Mouse (Mus musculus): Measurements from ENCODE around the gene Gpr108. TPM values are rescaled to one million over a fixed set of nuclear protein-coding genes. Genes with fewer than 3 reads are reported as not detected.
A peak's percentile ranks its signal among the peaks of the same experiment; 100 is the strongest.

Gpr108 gene
- 28.8 and 29.7 TPM in 2 replicates for polyA plus RNA-seq (2012; rRNA removed)

DNA sequence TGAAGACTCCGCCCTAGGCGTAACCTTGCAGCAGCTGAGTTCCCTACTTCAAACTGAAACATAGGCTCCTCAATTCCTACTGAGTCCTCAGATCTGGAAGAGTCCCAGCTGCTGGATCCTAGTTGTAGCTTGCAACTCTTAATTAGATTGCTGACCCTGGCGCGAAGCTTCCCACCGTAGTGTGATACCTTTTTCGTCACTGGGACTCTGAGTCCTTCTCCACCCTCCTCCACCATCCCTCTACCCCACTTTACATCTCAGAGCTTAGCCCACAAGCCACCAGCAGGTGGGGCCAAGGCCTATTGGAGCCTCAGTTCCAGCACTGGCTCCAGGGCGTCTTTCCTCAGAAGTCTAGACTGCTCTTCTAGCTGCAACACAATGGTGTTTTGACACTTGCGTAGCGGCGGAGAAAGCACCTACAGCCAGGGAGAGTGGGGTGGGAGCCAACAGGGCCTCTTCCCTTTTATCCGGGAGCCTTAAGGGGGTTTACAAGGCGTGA, at the start of gene Gpr108:
TSS of gene Gpr108 (minus strand) at position 246 of the 499 bp plus-strand sequence.
- no peak for TF ChIP-seq POLR2A (IDR thresholded peaks at IDR 0.05; ENCODE audit: extremely low read depth, insufficient read depth, low read length)
- TF ChIP-seq CTCF (IDR thresholded peaks at IDR 0.05; ENCODE audit: extremely low read depth, insufficient read depth, low read length) = peak; percentile 76
- H3K4me3 ChIP-seq (ENCODE audit: insufficient read depth, low read length) = peak within 1 kb of the TSS; percentile 48
- peaks cover 2% of the 10 kb centered on the region; the same call in 1 of the 2 replicates for H3K4me1 ChIP-seq (ENCODE audit: control insufficient read depth, insufficient read depth, low read length)
- peak within 1 kb of the TSS; percentile 83 for H3K27ac ChIP-seq (ENCODE audit: insufficient read depth, low read length)

DNA sequence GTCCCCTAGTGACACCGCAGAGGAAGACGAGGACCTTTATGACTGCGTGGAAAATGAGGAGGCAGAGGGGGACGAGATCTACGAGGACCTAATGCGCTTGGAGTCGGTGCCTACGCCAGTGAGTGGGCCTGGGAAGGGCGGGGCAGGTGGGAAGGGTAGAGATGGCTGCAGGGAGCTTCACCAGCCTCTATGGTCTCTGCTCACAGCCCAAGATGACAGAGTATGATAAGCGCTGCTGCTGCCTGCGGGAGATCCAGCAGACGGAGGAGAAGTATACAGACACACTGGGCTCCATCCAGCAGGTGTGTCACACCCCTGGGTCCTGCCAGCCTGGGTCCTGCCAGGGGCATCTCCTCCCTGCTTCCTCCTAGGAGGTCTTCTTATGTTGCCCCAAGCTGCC, 48.8 kb upstream of the Gpr108 start:
- TF ChIP-seq POLR2A (IDR thresholded peaks at IDR 0.05; ENCODE audit: extremely low read depth, insufficient read depth, low read length) = no peak
- TF ChIP-seq CTCF (IDR thresholded peaks at IDR 0.05; ENCODE audit: extremely low read depth, insufficient read depth, low read length) = no peak
- Histone ChIP-seq H3K4me3 (ENCODE audit: insufficient read depth, low read length) (no peak overlapping the region), H3K4me1 (ENCODE audit: control insufficient read depth, insufficient read depth, low read length) (no peaks in the 10 kb centered on the region), H3K27ac (ENCODE audit: insufficient read depth, low read length) (no peak overlapping the region)

DNA sequence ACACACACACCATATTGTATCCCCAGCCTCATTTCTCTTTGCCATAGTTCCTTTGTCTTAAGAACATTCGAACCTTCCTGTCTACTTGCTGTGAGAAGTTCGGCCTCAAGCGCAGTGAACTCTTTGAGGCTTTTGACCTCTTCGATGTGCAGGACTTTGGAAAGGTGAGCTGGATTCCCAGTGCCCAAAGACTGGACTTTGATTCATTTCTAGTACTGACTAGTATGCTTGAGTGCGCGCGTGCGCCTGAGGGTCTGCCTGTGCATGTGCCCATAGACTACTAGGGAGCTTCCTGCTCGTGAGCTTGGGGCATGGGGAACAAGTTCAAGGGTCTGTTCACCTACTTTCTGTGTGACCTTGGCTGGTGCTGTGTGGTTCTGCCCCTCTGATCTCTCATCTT, 47.7 kb upstream of the Gpr108 start:
- TF ChIP-seq CTCF (IDR thresholded peaks at IDR 0.05; ENCODE audit: extremely low read depth, insufficient read depth, low read length) (no peak), POLR2A (IDR thresholded peaks at IDR 0.05; ENCODE audit: extremely low read depth, insufficient read depth, low read length) (no peak)
- H3K4me3 ChIP-seq (ENCODE audit: insufficient read depth, low read length) = no peak overlapping the region
- no peak overlapping the region for H3K27ac ChIP-seq (ENCODE audit: insufficient read depth, low read length)
- no peaks in the 10 kb centered on the region for H3K4me1 ChIP-seq (ENCODE audit: control insufficient read depth, insufficient read depth, low read length)

GRCm38 (mm10) chr17:57292968-57293367, 44.7 kb upstream of the Gpr108 start:
- Histone ChIP-seq H3K27ac (ENCODE audit: insufficient read depth, low read length) (no peak overlapping the region), H3K4me3 (ENCODE audit: insufficient read depth, low read length) (no peak overlapping the region), H3K4me1 (ENCODE audit: control insufficient read depth, insufficient read depth, low read length) (no peaks in the 10 kb centered on the region)
- TF ChIP-seq POLR2A (IDR thresholded peaks at IDR 0.05; ENCODE audit: extremely low read depth, insufficient read depth, low read length) (no peak), CTCF (IDR thresholded peaks at IDR 0.05; ENCODE audit: extremely low read depth, insufficient read depth, low read length) (no peak)

- TF ChIP-seq CTCF (IDR thresholded peaks at IDR 0.05; ENCODE audit: extremely low read depth, insufficient read depth, low read length) (no peak), POLR2A (IDR thresholded peaks at IDR 0.05; ENCODE audit: extremely low read depth, insufficient read depth, low read length) (no peak)
- H3K4me3 ChIP-seq (ENCODE audit: insufficient read depth, low read length) = no peak overlapping the region
Measured at GRCm38 (mm10) chr17:57292302-57292701, 44.1 kb upstream of the Gpr108 start.

DNA sequence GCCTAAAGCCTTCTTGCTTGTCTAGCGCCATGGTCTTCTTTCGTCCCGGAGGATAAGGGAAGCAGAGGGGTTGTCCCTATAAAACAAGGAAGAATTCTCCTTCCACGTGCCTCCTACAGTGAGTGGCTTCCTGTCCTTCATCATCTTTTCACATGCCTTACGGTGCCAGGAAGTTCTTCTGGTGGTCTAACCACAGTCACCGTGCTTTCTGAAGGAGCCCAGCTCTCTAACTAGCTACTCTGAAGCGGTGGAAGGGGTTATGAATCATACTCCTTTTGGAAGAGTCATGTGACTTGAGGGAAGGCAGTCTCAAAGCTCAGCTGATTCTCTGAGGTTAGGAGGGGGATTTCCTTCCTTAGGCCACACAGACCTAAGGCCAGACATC, 42.4 kb upstream of the Gpr108 start:
- no peak for TF ChIP-seq POLR2A (IDR thresholded peaks at IDR 0.05; ENCODE audit: extremely low read depth, insufficient read depth, low read length)
- TF ChIP-seq CTCF (IDR thresholded peaks at IDR 0.05; ENCODE audit: extremely low read depth, insufficient read depth, low read length) = no peak
- Histone ChIP-seq H3K4me1 (ENCODE audit: control insufficient read depth, insufficient read depth, low read length) (no peaks in the 10 kb centered on the region), H3K4me3 (ENCODE audit: insufficient read depth, low read length) (no peak overlapping the region), H3K27ac (ENCODE audit: insufficient read depth, low read length) (no peak overlapping the region)

More at GRCm38 (mm10) chr17:57292302-57292701, 44.1 kb upstream of the Gpr108 start:
- Histone ChIP-seq H3K4me1 (ENCODE audit: control insufficient read depth, insufficient read depth, low read length) (no peaks in the 10 kb centered on the region), H3K27ac (ENCODE audit: insufficient read depth, low read length) (no peak overlapping the region)

DNA sequence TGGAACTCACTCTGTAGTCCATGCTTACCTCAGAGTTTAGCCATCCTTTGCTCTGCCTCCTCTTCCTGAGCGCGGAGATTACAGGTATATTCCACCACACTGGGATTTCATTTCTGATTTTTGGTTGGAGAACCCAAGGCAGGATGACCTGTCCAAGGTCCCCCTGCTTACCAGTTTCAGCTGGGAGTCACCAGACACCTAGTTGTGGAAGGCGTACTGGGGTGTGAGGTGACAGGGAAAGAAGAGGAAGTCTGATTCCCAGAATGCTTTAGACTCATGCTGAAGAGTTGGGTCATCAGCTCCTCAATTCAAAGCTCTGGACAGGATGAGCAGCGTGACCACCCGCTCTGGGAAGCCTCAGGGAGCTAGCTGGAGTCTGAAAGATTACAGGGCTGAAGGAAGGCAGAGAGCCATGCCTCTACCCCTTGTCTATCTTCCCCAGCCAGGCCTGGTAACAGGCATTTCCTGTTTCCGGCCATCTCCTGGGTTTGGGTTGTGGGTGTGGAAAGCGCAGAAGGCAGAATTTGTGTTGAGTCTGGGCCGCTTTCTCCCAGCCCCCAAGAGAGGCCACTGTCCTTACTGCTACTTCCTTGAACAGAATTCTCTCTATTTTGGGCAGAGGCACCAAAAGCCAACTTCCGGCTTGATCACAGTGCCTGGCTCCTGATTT, 41.9 kb upstream of the Gpr108 start:
- Histone ChIP-seq H3K27ac (ENCODE audit: insufficient read depth, low read length) (no peak overlapping the region), H3K4me1 (ENCODE audit: control insufficient read depth, insufficient read depth, low read length) (no peaks in the 10 kb centered on the region), H3K4me3 (ENCODE audit: insufficient read depth, low read length) (no peak overlapping the region)
- no peak for TF ChIP-seq POLR2A (IDR thresholded peaks at IDR 0.05; ENCODE audit: extremely low read depth, insufficient read depth, low read length)
- TF ChIP-seq CTCF (IDR thresholded peaks at IDR 0.05; ENCODE audit: extremely low read depth, insufficient read depth, low read length) = no peak

GRCm38 (mm10) chr17:57289252-57289651, 41.0 kb upstream of the Gpr108 start:
- no peaks in the 10 kb centered on the region for H3K4me1 ChIP-seq (ENCODE audit: control insufficient read depth, insufficient read depth, low read length)
- H3K4me3 ChIP-seq (ENCODE audit: insufficient read depth, low read length) = no peak overlapping the region
- H3K27ac ChIP-seq (ENCODE audit: insufficient read depth, low read length) = no peak overlapping the region
- TF ChIP-seq CTCF (IDR thresholded peaks at IDR 0.05; ENCODE audit: extremely low read depth, insufficient read depth, low read length) (no peak), POLR2A (IDR thresholded peaks at IDR 0.05; ENCODE audit: extremely low read depth, insufficient read depth, low read length) (no peak)

- Histone ChIP-seq H3K4me1 (ENCODE audit: control insufficient read depth, insufficient read depth, low read length) (no peaks in the 10 kb centered on the region), H3K27ac (ENCODE audit: insufficient read depth, low read length) (no peak overlapping the region), H3K4me3 (ENCODE audit: insufficient read depth, low read length) (no peak overlapping the region)
- no peak for TF ChIP-seq POLR2A (IDR thresholded peaks at IDR 0.05; ENCODE audit: extremely low read depth, insufficient read depth, low read length)
- TF ChIP-seq CTCF (IDR thresholded peaks at IDR 0.05; ENCODE audit: extremely low read depth, insufficient read depth, low read length) = no peak
Measured at GRCm38 (mm10) chr17:57286718-57287355, 38.6 kb upstream of the Gpr108 start.

DNA sequence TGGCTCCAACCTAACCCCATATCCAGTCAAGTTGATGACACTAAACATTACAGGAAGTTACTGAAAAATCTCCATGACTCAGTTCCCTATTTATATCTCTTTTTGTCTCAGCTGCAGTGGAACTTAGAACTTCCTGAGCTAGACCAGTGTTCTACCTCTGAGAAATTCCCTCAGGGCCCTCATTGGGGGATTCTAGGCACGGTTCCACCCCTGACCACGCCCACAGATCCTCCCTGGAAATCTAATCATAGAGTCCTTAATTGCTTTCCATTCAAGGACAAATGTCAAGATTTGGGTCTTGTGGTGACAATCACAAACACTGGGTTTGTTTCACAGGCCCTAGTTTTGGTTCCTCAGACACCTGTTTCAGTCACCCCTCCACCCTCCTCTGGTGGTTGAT, 36.8 kb upstream of the Gpr108 start:
- H3K27ac ChIP-seq (ENCODE audit: insufficient read depth, low read length) = no peak overlapping the region
- no peak for TF ChIP-seq POLR2A (IDR thresholded peaks at IDR 0.05; ENCODE audit: extremely low read depth, insufficient read depth, low read length)
- TF ChIP-seq CTCF (IDR thresholded peaks at IDR 0.05; ENCODE audit: extremely low read depth, insufficient read depth, low read length) = no peak

More for the DNA sequence above, 36.8 kb upstream of the Gpr108 start:
- H3K4me3 ChIP-seq (ENCODE audit: insufficient read depth, low read length) = no peak overlapping the region
- no peaks in the 10 kb centered on the region for H3K4me1 ChIP-seq (ENCODE audit: control insufficient read depth, insufficient read depth, low read length)

Data from cortical plate, adult 2 months (tissue).